ENCODE assay signal across 8 mouse cellular contexts in the genomic region with DNA sequence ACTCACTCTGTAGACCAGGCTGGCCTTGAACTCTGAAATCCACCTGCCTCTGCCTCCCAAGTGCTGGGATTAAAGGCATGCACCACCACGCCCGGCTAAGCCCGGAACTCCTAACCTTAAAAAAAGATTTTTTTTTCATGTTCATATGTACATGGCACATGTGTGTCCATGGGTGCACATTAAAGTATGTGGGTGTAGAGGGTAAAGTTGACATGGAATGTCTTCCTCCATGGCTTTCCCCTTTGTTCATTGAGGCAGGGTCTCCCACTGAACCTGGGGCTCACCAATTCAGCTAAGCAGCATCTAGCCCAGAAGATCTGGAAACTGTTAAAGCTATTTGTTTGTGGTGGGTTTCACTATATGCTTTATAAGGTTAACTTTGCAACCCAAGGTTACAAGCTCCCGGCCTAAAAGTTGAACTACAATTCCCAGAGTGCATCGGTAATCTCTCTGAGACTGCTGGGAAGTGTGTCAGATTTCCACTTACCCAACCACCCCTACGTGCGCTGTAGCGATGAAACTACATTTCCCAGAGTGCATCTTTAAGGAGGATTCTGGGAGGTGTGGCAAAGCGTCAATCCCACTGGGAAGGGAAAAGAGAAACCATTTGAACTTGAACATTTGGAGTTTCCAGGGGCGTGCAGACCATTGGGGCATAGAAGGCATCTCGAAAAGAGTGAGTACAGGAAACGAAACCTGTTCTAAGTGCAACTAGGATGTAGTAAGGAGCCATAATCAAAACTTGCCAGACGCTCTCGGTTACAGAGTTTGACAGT. TPM values are rescaled to one million over a fixed set of nuclear protein-coding genes. Genes with fewer than 3 reads are reported as not detected.
A peak's percentile ranks its signal among the peaks of the same experiment; 100 is the strongest.
DNase-seq lines count a peak whose midpoint lies in the region; ATAC-seq and TF ChIP-seq lines count a peak whose summit lies in the region.

A gene (plus strand): TSS at position 581 of the 776 bp plus-strand sequence.

- H3K9ac ChIP-seq in forebrain, embryonic 12.5 days, result peak within 1 kb of the TSS; percentile 56; the same call in 1 of the 2 replicates
- H3K9ac ChIP-seq in heart, postnatal 0 days (replicated peaks; ENCODE audit: low read depth, low read length), result peak within 1 kb of the TSS; percentile 70
- H3K9ac ChIP-seq in liver, embryonic 16.5 days (ENCODE audit: low read depth, low read length), result peak within 1 kb of the TSS; percentile 58
- peak within 1 kb of the TSS; percentile 67 for H3K9ac ChIP-seq in neural tube, embryonic 13.5 days

- H3K4me1 ChIP-seq in E14TG2a.4 (replicated peaks; ENCODE audit: low read depth, low read length), result peaks cover 15% of the 10 kb centered on the region
- H3K4me1 ChIP-seq in forebrain, embryonic 12.5 days, result peaks cover 5% of the 10 kb centered on the region
- H3K4me1 ChIP-seq in heart, postnatal 0 days (ENCODE audit: control insufficient read depth, insufficient read depth), result 0 out of 2 replicates have a peak, but pooled peaks cover 5% of the 10 kb centered on the region
- peaks cover 3% of the 10 kb centered on the region for H3K4me1 ChIP-seq in liver, embryonic 16.5 days (ENCODE audit: control insufficient read depth, low read depth, low read length)
- peaks cover 7% of the 10 kb centered on the region for H3K4me1 ChIP-seq in neural tube, embryonic 13.5 days (replicated peaks)
- H3K4me1 ChIP-seq in testis, adult 2 months (ENCODE audit: control insufficient read depth, insufficient read depth, low read length), result peaks cover 3% of the 10 kb centered on the region

- peak; percentile 96 for ATAC-seq in forebrain, embryonic 12.5 days (ENCODE audit: low FRiP score)
- ATAC-seq in heart, postnatal 0 days (ENCODE audit: insufficient read depth, low read depth), result peak; percentile 97
- peak; percentile 98 for ATAC-seq in liver, embryonic 16.5 days (ENCODE audit: low read depth)
- peak; percentile 96 for ATAC-seq in neural tube, embryonic 13.5 days (ENCODE audit: low read depth)

- TF ChIP-seq EP300 in heart, postnatal 0 days (IDR thresholded peaks at IDR 0.05; ENCODE audit: low read depth), result no peak

- DNase-seq in c-Kit-positive CD71-positive TER-119-positive erythroid progenitor cells, embryonic 14.5 days (ENCODE audit: low spot score), result peak; percentile 91
- peak; percentile 99 for DNase-seq in heart, postnatal 0 days (ENCODE audit: low spot score)
- peak; percentile 79 to 87 for DNase-seq in kidney, postnatal 4 days

- H3K36me3 ChIP-seq in E14TG2a.4 (ENCODE audit: insufficient read depth, low read length), result no peaks in the 10 kb centered on the region
- no peaks in the 10 kb centered on the region for H3K36me3 ChIP-seq in forebrain, embryonic 12.5 days (replicated peaks)
- no peaks in the 10 kb centered on the region for H3K36me3 ChIP-seq in heart, postnatal 0 days (replicated peaks; ENCODE audit: control insufficient read depth, insufficient read depth, low read length)
- no peaks in the 10 kb centered on the region for H3K36me3 ChIP-seq in liver, embryonic 16.5 days (ENCODE audit: control insufficient read depth, insufficient read depth)
- no peaks in the 10 kb centered on the region for H3K36me3 ChIP-seq in neural tube, embryonic 13.5 days
- no peaks in the 10 kb centered on the region for H3K36me3 ChIP-seq in testis, adult 2 months (ENCODE audit: control insufficient read depth, insufficient read depth, low read length)

- peaks cover 15% of the 10 kb centered on the region for H3K9me3 ChIP-seq in E14TG2a.4 (ENCODE audit: low read length)
- H3K9me3 ChIP-seq in forebrain, embryonic 12.5 days, result no peaks in the 10 kb centered on the region
- no peaks in the 10 kb centered on the region for H3K9me3 ChIP-seq in heart, postnatal 0 days (replicated peaks; ENCODE audit: control insufficient read depth, low read length)
- H3K9me3 ChIP-seq in liver, embryonic 16.5 days (replicated peaks; ENCODE audit: control insufficient read depth, low read length), result no peaks in the 10 kb centered on the region
- no peaks in the 10 kb centered on the region for H3K9me3 ChIP-seq in neural tube, embryonic 13.5 days

- 24% methylated on average over 14 of the region's 14 CpGs for WGBS in forebrain, embryonic 12.5 days
- 23% methylated on average over 14 of the region's 14 CpGs for WGBS in heart, postnatal 0 days
- WGBS in liver, embryonic 16.5 days (ENCODE audit: insufficient replicate concordance), result 21% methylated on average over 14 of the region's 14 CpGs
- WGBS in neural tube, embryonic 13.5 days, result 25% methylated on average over 14 of the region's 14 CpGs

- H3K4me3 ChIP-seq in E14TG2a.4 (replicated peaks; ENCODE audit: low read length), result peak within 1 kb of the TSS; percentile 80
- H3K4me3 ChIP-seq in forebrain, embryonic 12.5 days (replicated peaks), result peak within 1 kb of the TSS; percentile 48
- H3K4me3 ChIP-seq in heart, postnatal 0 days (ENCODE audit: low read depth, low read length), result peak within 1 kb of the TSS; percentile 82
- H3K4me3 ChIP-seq in liver, embryonic 16.5 days (ENCODE audit: low read depth, low read length), result peak within 1 kb of the TSS; percentile 71
- H3K4me3 ChIP-seq in neural tube, embryonic 13.5 days, result peak within 1 kb of the TSS; percentile 53
- H3K4me3 ChIP-seq in testis, adult 2 months (ENCODE audit: control insufficient read depth, low read depth, low read length), result peak within 1 kb of the TSS; percentile 84

- peak within 1 kb of the TSS; percentile 58 for H3K4me2 ChIP-seq in forebrain, embryonic 12.5 days
- H3K4me2 ChIP-seq in heart, postnatal 0 days (ENCODE audit: low read depth, low read length), result peak within 1 kb of the TSS; percentile 62
- peak within 1 kb of the TSS; percentile 63 for H3K4me2 ChIP-seq in liver, embryonic 16.5 days (ENCODE audit: low read depth, low read length)
- H3K4me2 ChIP-seq in neural tube, embryonic 13.5 days, result peak within 1 kb of the TSS; percentile 60

- no peak for TF ChIP-seq CTCF in E14TG2a.4 (conservative IDR thresholded peaks at IDR 0.05; ENCODE audit: low read length)
- TF ChIP-seq CTCF in heart, postnatal 0 days (IDR thresholded peaks at IDR 0.05; ENCODE audit: low read depth), result no peak
- TF ChIP-seq CTCF in testis, adult 2 months (IDR thresholded peaks at IDR 0.05; ENCODE audit: control insufficient read depth, insufficient read depth, insufficient replicate concordance, low read depth, low read length), result no peak

- no peak for TF ChIP-seq POLR2A in testis, adult 2 months (IDR thresholded peaks at IDR 0.05; ENCODE audit: control insufficient read depth, low read depth, low read length)

- no peaks in the 10 kb centered on the region for H3K27me3 ChIP-seq in E14TG2a.4 (ENCODE audit: insufficient read depth, low read length)
- H3K27me3 ChIP-seq in forebrain, embryonic 12.5 days, result no peaks in the 10 kb centered on the region
- H3K27me3 ChIP-seq in heart, postnatal 0 days (ENCODE audit: control insufficient read depth, insufficient read depth, low read length), result no peaks in the 10 kb centered on the region
- no peaks in the 10 kb centered on the region for H3K27me3 ChIP-seq in liver, embryonic 16.5 days (ENCODE audit: control insufficient read depth, insufficient read depth, low read depth, low read length)
- H3K27me3 ChIP-seq in neural tube, embryonic 13.5 days, result no peaks in the 10 kb centered on the region
- H3K27me3 ChIP-seq in testis, adult 2 months (ENCODE audit: control insufficient read depth, insufficient read depth, low read length), result no peaks in the 10 kb centered on the region

- H3K27ac ChIP-seq in forebrain, embryonic 12.5 days, result no peak within 1 kb of the TSS
- H3K27ac ChIP-seq in heart, postnatal 0 days (ENCODE audit: low read depth), result peak within 1 kb of the TSS; percentile 48; the same call in 1 of the 2 replicates
- H3K27ac ChIP-seq in liver, embryonic 16.5 days (ENCODE audit: low read length), result no peak within 1 kb of the TSS
- no peak within 1 kb of the TSS for H3K27ac ChIP-seq in neural tube, embryonic 13.5 days (replicated peaks)
- H3K27ac ChIP-seq in testis, adult 2 months (ENCODE audit: control insufficient read depth, insufficient read depth, low read depth, low read length), result no peak within 1 kb of the TSS

RNA-seq across cellular contexts. Expression of the gene that starts here (rescaled TPM):
- 13.2 and 16.0 TPM in 2 replicates for polyA plus RNA-seq in forebrain, embryonic 12.5 days (2016; fragmentation: Nextera tagmentation; extraction: Ambion mirVana)
- total RNA-seq in heart, postnatal 0 days (2014; rRNA removed; ENCODE audit: low replicate concordance), result 15.0 and 17.0 TPM in 2 replicates
- 13.2 and 14.2 TPM in 2 replicates for polyA plus RNA-seq in heart, postnatal 0 days (2015; fragmentation: Nextera tagmentation; extraction: Ambion mirVana)
- 5.0 and 5.1 TPM in 2 replicates for polyA plus RNA-seq in liver, embryonic 16.5 days (2015; fragmentation: Nextera tagmentation; extraction: Ambion mirVana)
- polyA plus RNA-seq in neural tube, embryonic 13.5 days (2015; fragmentation: Nextera tagmentation; extraction: Ambion mirVana), result 10.5 and 13.0 TPM in 2 replicates
- 4.0 and 7.7 TPM in 2 replicates for polyA plus RNA-seq in testis, adult 2 months (2012; rRNA removed)
